Mouse (Mus musculus) midbrain, embryonic 14.5 days (tissue): ENCODE results near the gene Btg2. TPM values are rescaled to one million over a fixed set of nuclear protein-coding genes. Genes with fewer than 3 reads are reported as not detected.

Source experiments
- ATAC-seq: fragments of 200-750 bp; cut with Nextera tagmentation; 2 replicates; pipeline ENCODE4 v1.8.0; 2017; ENCODE audit warnings: moderate number of reproducible peaks, moderate library complexity; ENCODE audit not compliant: low FRiP score, low TSS enrichment
- DNase-seq: peaks from one replicate; pipeline ENCODE4 v3.0.0-alpha.2; 2015
- H3K27ac ChIP-seq: fragments of 300-500 bp; sonication (generic); replicated peaks from 2 replicates; pipeline ENCODE4 v1.5.1; 2014; ENCODE audit warnings: mild to moderate bottlenecking, low read depth, low read length, moderate library complexity
- H3K27me3 ChIP-seq: fragments of 300-500 bp; sonication (generic); 2 replicates; pipeline ENCODE4 v1.6.1; 2014; ENCODE audit warnings: low read length, control low read depth, mixed read lengths; ENCODE audit not compliant: control insufficient read depth, insufficient read depth
- H3K36me3 ChIP-seq: fragments of 300-500 bp; sonication (generic); 2 replicates; pipeline ENCODE4 v1.6.1; 2014; ENCODE audit warnings: low read length, control low read depth; ENCODE audit not compliant: control insufficient read depth, insufficient read depth
- H3K4me1 ChIP-seq: fragments of 300-500 bp; sonication (generic); 2 replicates; pipeline ENCODE4 v1.6.1; 2014; ENCODE audit warnings: mild to moderate bottlenecking, antibody characterized with exemption, low read length, control low read depth; ENCODE audit not compliant: control insufficient read depth, insufficient read depth
- H3K4me2 ChIP-seq: fragments of 300-500 bp; sonication (generic); 2 replicates; pipeline ENCODE4 v1.6.1; 2014; ENCODE audit warnings: mild to moderate bottlenecking, low read length, moderate library complexity
- H3K4me3 ChIP-seq: fragments of 300-500 bp; sonication (generic); replicated peaks from 2 replicates; pipeline ENCODE4 v1.5.1; 2014; ENCODE audit warnings: low read depth, low read length
- H3K9ac ChIP-seq: fragments of 300-500 bp; sonication (generic); replicated peaks from 2 replicates; pipeline ENCODE4 v1.6.1; 2014; ENCODE audit warnings: mild to moderate bottlenecking, low read length, moderate library complexity
- H3K9me3 ChIP-seq: fragments of 300-500 bp; sonication (generic); 2 replicates; pipeline ENCODE4 v1.6.1; 2016; ENCODE audit warnings: low read length, control low read depth, mixed read lengths; ENCODE audit not compliant: control insufficient read depth
- WGBS: fragments of 180-500 bp; shearing (Covaris S2); extraction: QIAGEN DNeasy Blood & Tissue Kit; methylation state at CpG from one replicate; pipeline ENCODE4 v1.1.7; 2014; 5-methylcytosine and 5-hydroxymethylcytosine counted together
- polyA plus RNA-seq: library from polyadenylated mRNA; unstranded; fragments of >200 nt; fragmentation: Nextera tagmentation; extraction: Ambion mirVana; gene quantifications from 2 replicates; pipeline ENCODE4 v1.2.1, GENCODE M21; 2014

The Btg2 gene
- 34.2 and 61.1 TPM in 2 replicates for polyA plus RNA-seq

DNA sequence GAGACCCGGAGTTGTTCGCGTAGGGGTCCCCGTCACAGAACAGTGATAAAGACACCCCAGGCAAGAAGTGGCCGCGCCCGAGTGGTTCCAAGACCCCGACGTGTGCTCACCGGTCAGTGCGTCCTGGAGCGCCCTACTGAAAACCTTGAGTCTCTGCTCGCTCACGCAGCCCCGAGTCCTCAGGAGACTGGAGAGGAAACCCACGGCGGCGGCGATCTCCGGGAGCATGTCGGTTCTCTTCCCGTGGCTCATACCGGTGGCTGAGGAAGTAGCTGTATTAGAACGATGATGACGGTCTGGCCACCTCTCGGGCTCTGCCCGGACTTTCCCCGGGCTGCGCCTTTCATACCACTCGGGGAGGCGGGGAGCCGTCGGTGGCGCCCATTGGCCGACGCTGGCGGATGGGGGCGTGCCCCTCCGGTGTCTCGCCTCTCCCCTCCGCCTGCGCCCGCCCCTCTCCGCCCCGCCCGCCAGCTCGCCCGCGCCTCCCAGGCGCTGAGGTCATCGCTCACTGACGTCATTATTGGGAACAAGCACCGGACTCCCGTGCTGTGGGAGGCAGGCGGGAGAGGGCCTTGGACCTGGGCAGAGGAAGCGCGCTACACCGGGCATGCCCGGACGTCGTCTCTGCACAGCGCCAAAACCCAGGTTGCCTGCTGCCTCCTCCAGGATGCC lies at the start of gene Btg2:
Gene Btg2, minus strand, starts transcription at position 319 of the 675 bp plus-strand sequence.
- WGBS = under 1% methylated on average over 62 of the region's 62 CpGs
- no peaks in the 10 kb centered on the region for H3K27me3 ChIP-seq
- ATAC-seq (peak; percentile 96), DNase-seq (peak; percentile 97)
- no peaks in the 10 kb centered on the region for H3K9me3 ChIP-seq
- peaks cover 46% of the 10 kb centered on the region for H3K4me1 ChIP-seq
- H3K9ac ChIP-seq = peak within 1 kb of the TSS; percentile 77
- H3K4me2 ChIP-seq = peak within 1 kb of the TSS; percentile 69
- H3K36me3 ChIP-seq = no peaks in the 10 kb centered on the region; the same call in 1 of the 2 replicates
- peak within 1 kb of the TSS; percentile 69 for H3K4me3 ChIP-seq
- peak within 1 kb of the TSS; percentile 86 for H3K27ac ChIP-seq

DNA sequence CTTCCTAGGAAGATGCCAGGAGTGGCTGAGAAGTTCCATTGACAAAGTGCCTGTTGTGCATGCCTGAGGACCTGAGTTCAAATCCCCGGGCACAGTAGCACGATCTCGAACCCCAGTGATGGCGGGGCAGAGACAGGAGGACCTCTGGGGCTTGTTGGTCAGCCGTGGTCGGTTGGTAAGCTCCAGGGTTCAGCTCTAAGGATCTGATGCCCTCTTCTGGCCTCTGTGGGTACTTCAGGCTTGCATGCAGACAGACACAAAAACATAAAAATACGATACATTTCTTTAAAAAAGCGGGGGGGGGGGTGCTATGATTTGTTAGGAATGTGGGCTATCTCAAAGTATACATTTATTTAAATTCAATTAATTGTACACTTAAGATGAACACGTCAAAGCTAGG lies 43.3 kb upstream of the Btg2 start:
- no peaks in the 10 kb centered on the region for H3K9me3 ChIP-seq
- DNase-seq = peak; percentile 37
- 57% methylated on average over 9 of the region's 9 CpGs for WGBS
- H3K27ac ChIP-seq = no peak overlapping the region
- H3K4me1 ChIP-seq = no peaks in the 10 kb centered on the region
- H3K4me2 ChIP-seq = no peak overlapping the region
- no peak overlapping the region for H3K4me3 ChIP-seq
- H3K27me3 ChIP-seq = no peaks in the 10 kb centered on the region
- H3K9ac ChIP-seq = no peak overlapping the region
- no peaks in the 10 kb centered on the region for H3K36me3 ChIP-seq
- no peak for ATAC-seq

- peak; percentile 50; the same call in 1 of the 2 replicates for ATAC-seq
- Histone ChIP-seq H3K36me3 (no peaks in the 10 kb centered on the region), H3K4me3 (no peak overlapping the region), H3K9me3 (no peaks in the 10 kb centered on the region), H3K27ac (no peak overlapping the region), H3K9ac (no peak overlapping the region), H3K27me3 (no peaks in the 10 kb centered on the region), H3K4me2 (no peak overlapping the region), H3K4me1 (no peaks in the 10 kb centered on the region)
- peak; percentile 95 for DNase-seq
- 6% methylated on average over 5 of the region's 5 CpGs for WGBS
Measured at GRCm38 (mm10) chr1:134120179-134120578, 41.3 kb upstream of the Btg2 start.

GRCm38 (mm10) chr1:134117110-134117509 lies 38.2 kb upstream of the Btg2 start:
- no peaks in the 10 kb centered on the region for H3K4me1 ChIP-seq
- H3K4me3 ChIP-seq = no peak overlapping the region
- no peaks in the 10 kb centered on the region for H3K36me3 ChIP-seq
- no peak overlapping the region for H3K9ac ChIP-seq
- H3K27me3 ChIP-seq = no peaks in the 10 kb centered on the region
- no peaks in the 10 kb centered on the region for H3K9me3 ChIP-seq
- no peak overlapping the region for H3K4me2 ChIP-seq
- 87% methylated on average over 5 of the region's 5 CpGs for WGBS
- no peak for ATAC-seq
- no peak overlapping the region for H3K27ac ChIP-seq
- no peak for DNase-seq

GRCm38 (mm10) chr1:134115424-134115823 lies 36.5 kb upstream of the Btg2 start:
- no peaks in the 10 kb centered on the region for H3K9me3 ChIP-seq
- ATAC-seq (no peak), DNase-seq (no peak)
- H3K27ac ChIP-seq = no peak overlapping the region
- no peaks in the 10 kb centered on the region for H3K36me3 ChIP-seq
- no peak overlapping the region for H3K9ac ChIP-seq
- no peaks in the 10 kb centered on the region for H3K27me3 ChIP-seq
- WGBS = 65% methylated on average over 8 of the region's 8 CpGs
- no peaks in the 10 kb centered on the region for H3K4me1 ChIP-seq
- H3K4me2 ChIP-seq = no peak overlapping the region
- no peak overlapping the region for H3K4me3 ChIP-seq

GRCm38 (mm10) chr1:134114730-134115129 lies 35.8 kb upstream of the Btg2 start:
- no peak overlapping the region for H3K4me2 ChIP-seq
- no peaks in the 10 kb centered on the region for H3K4me1 ChIP-seq
- no peak for DNase-seq
- WGBS = 82% methylated on average over 13 of the region's 13 CpGs
- no peak for ATAC-seq
- no peak overlapping the region for H3K9ac ChIP-seq
- no peaks in the 10 kb centered on the region for H3K36me3 ChIP-seq
- no peaks in the 10 kb centered on the region for H3K27me3 ChIP-seq
- H3K27ac ChIP-seq = no peak overlapping the region
- no peak overlapping the region for H3K4me3 ChIP-seq
- no peaks in the 10 kb centered on the region for H3K9me3 ChIP-seq

- Histone ChIP-seq H3K36me3 (no peaks in the 10 kb centered on the region), H3K9me3 (no peaks in the 10 kb centered on the region), H3K9ac (no peak overlapping the region), H3K4me2 (no peak overlapping the region), H3K4me3 (no peak overlapping the region), H3K27me3 (no peaks in the 10 kb centered on the region), H3K27ac (no peak overlapping the region), H3K4me1 (no peaks in the 10 kb centered on the region)
- no peak for ATAC-seq
- 83% methylated on average over 7 of the region's 7 CpGs for WGBS
- DNase-seq = no peak
Measured at GRCm38 (mm10) chr1:134114018-134114417, 35.1 kb upstream of the Btg2 start.

GRCm38 (mm10) chr1:134113560-134113959 lies 34.6 kb upstream of the Btg2 start:
- ATAC-seq (no peak), DNase-seq (no peak)
- no peaks in the 10 kb centered on the region for H3K9me3 ChIP-seq
- no peak overlapping the region for H3K4me3 ChIP-seq
- no peaks in the 10 kb centered on the region for H3K36me3 ChIP-seq
- H3K4me1 ChIP-seq = no peaks in the 10 kb centered on the region
- no peak overlapping the region for H3K4me2 ChIP-seq
- no peaks in the 10 kb centered on the region for H3K27me3 ChIP-seq
- no peak overlapping the region for H3K27ac ChIP-seq
- no peak overlapping the region for H3K9ac ChIP-seq
- 75% methylated on average over 5 of the region's 5 CpGs for WGBS

DNA sequence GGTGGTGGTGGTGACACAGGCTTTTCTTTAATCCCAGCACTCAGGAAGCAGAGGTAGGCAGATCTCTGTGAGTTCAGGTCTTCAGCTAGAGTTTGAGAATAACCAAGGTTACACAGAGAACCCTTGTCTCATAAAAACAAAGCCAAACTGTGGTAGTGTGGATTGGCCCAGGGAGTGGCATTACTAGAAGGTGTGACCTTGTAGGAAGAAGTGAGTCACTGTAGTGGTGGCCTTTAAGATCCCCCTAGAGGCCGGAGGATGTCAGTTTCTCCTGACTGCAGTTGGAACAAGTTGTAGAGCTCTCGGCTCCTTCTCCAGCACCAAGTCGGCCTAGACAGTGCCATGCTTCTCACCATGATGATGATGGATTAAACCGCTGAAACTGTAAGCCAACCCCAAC lies 32.1 kb upstream of the Btg2 start, which contains the start of gene Chit1:
Gene Chit1, plus strand, starts transcription at position 264 of the 400 bp plus-strand sequence.
- Histone ChIP-seq H3K9me3 (no peaks in the 10 kb centered on the region), H3K4me3 (no peak within 1 kb of the TSS), H3K36me3 (no peaks in the 10 kb centered on the region), H3K27ac (no peak within 1 kb of the TSS), H3K9ac (no peak within 1 kb of the TSS), H3K27me3 (no peaks in the 10 kb centered on the region), H3K4me2 (no peak within 1 kb of the TSS), H3K4me1 (no peaks in the 10 kb centered on the region)
- WGBS = 80% methylated on average over 4 of the region's 4 CpGs
- DNase-seq (no peak), ATAC-seq (no peak)
